In the genomic region with DNA sequence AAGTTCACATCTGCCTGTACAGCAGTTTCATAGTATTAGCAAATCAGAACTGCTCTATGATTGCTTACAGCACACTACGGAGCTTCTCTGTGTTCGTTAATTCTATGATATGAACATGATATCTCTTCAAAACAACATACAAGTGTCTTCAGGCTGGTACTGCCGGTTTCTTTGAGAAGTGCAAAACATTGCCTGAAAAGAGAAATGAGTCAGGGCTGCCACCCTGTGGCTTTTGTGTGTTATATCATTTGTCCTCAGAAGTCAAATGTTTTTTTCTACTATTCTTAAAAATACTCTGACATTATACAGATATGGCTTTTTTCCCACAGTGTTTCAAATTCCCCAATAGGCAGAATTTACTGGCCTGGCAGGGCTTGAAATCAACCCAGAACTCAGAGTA, we compare ENCODE assay signal across 11 mouse cellular contexts. TPM values are rescaled to one million over a fixed set of nuclear protein-coding genes. Genes with fewer than 3 reads are reported as not detected.
DNase-seq lines count a peak whose midpoint lies in the region; ATAC-seq and TF ChIP-seq lines count a peak whose summit lies in the region.
"Had no signal": no experiment of that assay in that cellular context is flagged by ENCODE, and none has a peak within 500 bp of the region (broad histone marks: within the 10 kb centered on the region; RNA-seq: fewer than 3 reads in every experiment).

No protein-coding gene starts in this region.

- no peak overlapping the region for H3K27ac ChIP-seq in forebrain, embryonic 16.5 days (ENCODE audit: low read length)
- H3K27ac ChIP-seq in forebrain, embryonic 11.5 days (ENCODE audit: low read depth, low read length): no peak overlapping the region
- H3K27ac ChIP-seq in MEL (ENCODE audit: control insufficient read depth, low read depth, low read length): no peak overlapping the region
- no peak overlapping the region for H3K27ac ChIP-seq in limb, embryonic 14.5 days (replicated peaks; ENCODE audit: low read depth, low read length)

- peak; percentile 61 for TF ChIP-seq RAD21 in MEL (IDR thresholded peaks at IDR 0.05; ENCODE audit: low read depth, low read length)

- no peak for TF ChIP-seq POLR2A in MEL (IDR thresholded peaks at IDR 0.05; ENCODE audit: control insufficient read depth in 1 of 2, insufficient read depth in 1 of 2, low read depth in 1 of 2, low read length in 2 of 2, poor library complexity in 1 of 2)
- no peak for TF ChIP-seq POLR2A in limb, embryonic 14.5 days (IDR thresholded peaks at IDR 0.05; ENCODE audit: borderline replicate concordance, extremely low read depth, insufficient read depth, insufficient read length)

- H3K36me3 ChIP-seq in forebrain, embryonic 16.5 days (ENCODE audit: control insufficient read depth, insufficient read depth): no peaks in the 10 kb centered on the region
- H3K36me3 ChIP-seq in forebrain, embryonic 11.5 days (ENCODE audit: control insufficient read depth, insufficient read depth, low read length): no peaks in the 10 kb centered on the region
- H3K36me3 ChIP-seq in MEL (ENCODE audit: control insufficient read depth in 1 of 2, insufficient read depth in 2 of 2, low read length in 2 of 2): peaks cover 0 to 10% of the 10 kb centered on the region in 2 experiments; a peak in 2 of 4 replicates
- 0 out of 2 replicates have a peak, but pooled peaks cover 2% of the 10 kb centered on the region for H3K36me3 ChIP-seq in limb, embryonic 14.5 days (ENCODE audit: control insufficient read depth, insufficient read depth, low read length)

- H3K4me2 ChIP-seq in forebrain, embryonic 16.5 days (ENCODE audit: low read length): no peak overlapping the region
- no peak overlapping the region for H3K4me2 ChIP-seq in forebrain, embryonic 11.5 days (ENCODE audit: low read depth, low read length, severe bottlenecking)
- H3K4me2 ChIP-seq in limb, embryonic 14.5 days (replicated peaks; ENCODE audit: low read depth, low read length, severe bottlenecking): no peak overlapping the region

- DNase-seq in forebrain, embryonic 11.5 days (ENCODE audit: low spot score): no peak
- DNase-seq in left cerebral cortex, postnatal 14 days (ENCODE audit: low spot score in 2 of 2): peak; percentile 19 to 48
- DNase-seq in left cerebral cortex, adult 8-10 months (ENCODE audit: low spot score in 2 of 2): no peak
- peak; percentile 71 for DNase-seq in MEL (ENCODE audit: low read depth, low spot score)
- peak; percentile 22 for DNase-seq in limb, embryonic 14.5 days (ENCODE audit: low spot score)
- no peak for DNase-seq in spleen, postnatal 36 days (ENCODE audit: low spot score in 2 of 2)
- no peak for DNase-seq in right cerebral cortex, postnatal 25 days
- DNase-seq: adrenal gland, postnatal 14 days; cerebellum, postnatal 25 days had no signal

- no peak for TF ChIP-seq EP300 in MEL (IDR thresholded peaks at IDR 0.05; ENCODE audit: low read depth in 1 of 2, low read length in 2 of 2)

- ATAC-seq in forebrain, embryonic 16.5 days: peak; percentile 50; the same call in 1 of the 2 replicates
- ATAC-seq in forebrain, embryonic 11.5 days (replicated peaks; ENCODE audit: low FRiP score): no peak
- no peak for ATAC-seq in limb, embryonic 14.5 days (ENCODE audit: low FRiP score, low read depth)

- no peak overlapping the region for H3K9ac ChIP-seq in forebrain, embryonic 16.5 days (replicated peaks; ENCODE audit: low read depth, low read length)
- no peak overlapping the region for H3K9ac ChIP-seq in forebrain, embryonic 11.5 days (ENCODE audit: low read length)
- H3K9ac ChIP-seq in MEL (ENCODE audit: control insufficient read depth, low read depth, low read length, poor library complexity, severe bottlenecking): no peak overlapping the region
- H3K9ac ChIP-seq in limb, embryonic 14.5 days (ENCODE audit: low read depth, low read length, severe bottlenecking): no peak overlapping the region

- peak; percentile 7 to 63 (median 10); a peak in 2 of 6 replicates for TF ChIP-seq CTCF in MEL (IDR thresholded peaks at IDR 0.05 in 2 of 3, conservative IDR thresholded peaks at IDR 0.05 in 1 of 3; ENCODE audit: control insufficient read depth in 1 of 3, insufficient read depth in 1 of 3, low read depth in 2 of 3, low read length in 3 of 3, poor library complexity in 1 of 3, severe bottlenecking in 1 of 3)

- H3K27me3 ChIP-seq in forebrain, embryonic 16.5 days (replicated peaks; ENCODE audit: control insufficient read depth, insufficient read depth, low read length): no peaks in the 10 kb centered on the region
- H3K27me3 ChIP-seq in forebrain, embryonic 11.5 days (ENCODE audit: control insufficient read depth, insufficient read depth, low read length): no peaks in the 10 kb centered on the region
- H3K27me3 ChIP-seq in MEL (ENCODE audit: control insufficient read depth in 1 of 2, insufficient read depth in 2 of 2, low read length in 2 of 2): no peaks in the 10 kb centered on the region
- H3K27me3 ChIP-seq in limb, embryonic 14.5 days (ENCODE audit: control insufficient read depth, insufficient read depth, low read length): no peaks in the 10 kb centered on the region

- no peaks in the 10 kb centered on the region for H3K4me1 ChIP-seq in forebrain, embryonic 16.5 days (replicated peaks; ENCODE audit: control insufficient read depth, insufficient read depth, low read length)
- no peaks in the 10 kb centered on the region for H3K4me1 ChIP-seq in forebrain, embryonic 11.5 days (replicated peaks; ENCODE audit: control insufficient read depth, insufficient read depth, low read length)
- no peaks in the 10 kb centered on the region for H3K4me1 ChIP-seq in MEL (ENCODE audit: control insufficient read depth in 1 of 2, insufficient read depth in 2 of 2, low read length in 2 of 2)
- no peaks in the 10 kb centered on the region for H3K4me1 ChIP-seq in limb, embryonic 14.5 days (ENCODE audit: control insufficient read depth, insufficient read depth, low read length)

- no peak overlapping the region for H3K4me3 ChIP-seq in forebrain, embryonic 16.5 days (replicated peaks; ENCODE audit: low read length)
- H3K4me3 ChIP-seq in forebrain, embryonic 11.5 days (ENCODE audit: low read depth, low read length): no peak overlapping the region
- no peak overlapping the region for H3K4me3 ChIP-seq in MEL (ENCODE audit: control insufficient read depth in 1 of 2, insufficient read depth in 1 of 2, low read depth in 2 of 2, low read length in 2 of 2)
- H3K4me3 ChIP-seq in limb, embryonic 14.5 days (replicated peaks; ENCODE audit: low read length): no peak overlapping the region
- H3K4me3 ChIP-seq: megakaryocyte, embryonic 14.5 days had no signal

- H3K9me3 ChIP-seq in forebrain, embryonic 16.5 days (ENCODE audit: control insufficient read depth, low read length): no peaks in the 10 kb centered on the region
- no peaks in the 10 kb centered on the region for H3K9me3 ChIP-seq in forebrain, embryonic 11.5 days (ENCODE audit: control insufficient read depth, low read length)
- H3K9me3 ChIP-seq in MEL (replicated peaks; ENCODE audit: insufficient read depth, low read length): no peaks in the 10 kb centered on the region
- no peaks in the 10 kb centered on the region for H3K9me3 ChIP-seq in limb, embryonic 14.5 days (ENCODE audit: control insufficient read depth, low read length)
- H3K9me3 ChIP-seq: megakaryocyte, embryonic 14.5 days had no signal

- H3K79me2 ChIP-seq in MEL (ENCODE audit: control insufficient read depth, insufficient read depth, low read length, poor library complexity): no peaks in the 10 kb centered on the region

- 58% methylated on average over 3 of the region's 3 CpGs for WGBS in forebrain, embryonic 16.5 days
- 73% methylated on average over 3 of the region's 3 CpGs for WGBS in forebrain, embryonic 11.5 days
- 61% methylated on average over 3 of the region's 3 CpGs for WGBS in limb, embryonic 14.5 days

- intact Hi-C loops in left cerebral cortex, postnatal 14 days (cut with DNase I): no loop called here

TF ChIP-seq in MEL, 35 proteins besides CTCF, POLR2A, EP300 and RAD21:
- peak; percentile 58; the same call in 1 of the 2 replicates for TF ChIP-seq ZNF384 (IDR thresholded peaks at IDR 0.05; ENCODE audit: low read depth, low read length)
- TF ChIP-seq RCOR1 (IDR thresholded peaks at IDR 0.05; ENCODE audit: low read depth, low read length): no peak
- no peak for TF ChIP-seq ZKSCAN1 (IDR thresholded peaks at IDR 0.05; ENCODE audit: low read depth, low read length)
- peak; percentile 49; the same call in 1 of the 2 replicates for TF ChIP-seq ZC3H11A (IDR thresholded peaks at IDR 0.05; ENCODE audit: low read depth, low read length)
- TF ChIP-seq SMC3 (IDR thresholded peaks at IDR 0.05; ENCODE audit: low read depth, low read length): peak; percentile 67
- TF ChIP-seq TBP (IDR thresholded peaks at IDR 0.05; ENCODE audit: low read depth, low read length): no peak

RNA-seq across cellular contexts. Expression of a gene that starts 22.5 kb away (rescaled TPM):
- 68.0 and 86.1 TPM in 2 replicates for polyA plus RNA-seq in forebrain, embryonic 16.5 days (2015; fragmentation: Nextera tagmentation; extraction: Ambion mirVana)
- 59.1 and 60.3 TPM in 2 replicates for polyA plus RNA-seq in forebrain, embryonic 11.5 days (2014; fragmentation: Nextera tagmentation; extraction: Ambion mirVana)
- total RNA-seq in left cerebral cortex, postnatal 14 days (2021): 100 to 1,000 TPM; 104 to 112 TPM
- total RNA-seq in left cerebral cortex, adult 8-10 months (2022): 100 to 1,000 TPM; 110 to 118 (median 115) TPM
- total RNA-seq in MEL (2012; rRNA removed): 342 and 456 TPM in 2 replicates
- polyA plus RNA-seq in MEL (2012; ENCODE audit: insufficient read depth in 1 of 2, insufficient read length in 2 of 2, low read depth in 1 of 2, low replicate concordance in 2 of 2, missing spikeins in 1 of 2): 100 to 1,000 TPM in 1 of 2 experiments, not detected in 1; 792 TPM
- polyA plus RNA-seq in limb, embryonic 14.5 days (2012; rRNA removed): 25.2 and 28.7 TPM in 2 replicates
- 53.9 and 56.0 TPM in 2 replicates for polyA plus RNA-seq in limb, embryonic 14.5 days (2014; fragmentation: Nextera tagmentation; extraction: Ambion mirVana)

Comparison
In these comparisons a context has a peak if more than half of its experiments do, and no peak if none do; other contexts are left out.
1. DNase-seq: peak in left cerebral cortex, postnatal 14 days (2 of 2), MEL (single experiment) and limb, embryonic 14.5 days (single experiment); none in forebrain, embryonic 11.5 days (single experiment), left cerebral cortex, adult 8-10 months (0 of 2), spleen, postnatal 36 days (0 of 2) and right cerebral cortex, postnatal 25 days (single experiment).